Mouse (Mus musculus): ENCODE results near the gene Klhdc8a.

The Klhdc8a gene

GRCm38 (mm10) chr1:132317894-132318863 lies 19.8 kb downstream of the Klhdc8a start:
- DNase-seq (ENCODE audit: low spot score in 2 of 2): no peak

GRCm38 (mm10) chr1:132319242-132319641 lies 20.8 kb downstream of the Klhdc8a start:
- peak; percentile 85 to 89 for DNase-seq (ENCODE audit: low spot score in 2 of 2)

- DNase-seq (ENCODE audit: low spot score in 2 of 2): no peak
Observed at GRCm38 (mm10) chr1:132321821-132322580, 23.6 kb downstream of the Klhdc8a start.

GRCm38 (mm10) chr1:132322711-132323542 lies 24.5 kb downstream of the Klhdc8a start:
- no peak for DNase-seq (ENCODE audit: low spot score in 2 of 2)

- DNase-seq (ENCODE audit: low spot score in 2 of 2): no peak
Observed at GRCm38 (mm10) chr1:132326777-132327176, 28.4 kb downstream of the Klhdc8a start.

GRCm38 (mm10) chr1:132327477-132327876 lies 29.1 kb downstream of the Klhdc8a start:
- no peak for DNase-seq (ENCODE audit: low spot score in 2 of 2)

- DNase-seq (ENCODE audit: low spot score in 2 of 2): no peak
Observed at GRCm38 (mm10) chr1:132328565-132328964, 30.1 kb downstream of the Klhdc8a start.

- no peak for DNase-seq (ENCODE audit: low spot score in 2 of 2)
Observed at GRCm38 (mm10) chr1:132329656-132330055, 31.2 kb downstream of the Klhdc8a start.

GRCm38 (mm10) chr1:132330397-132330796 lies 32.0 kb downstream of the Klhdc8a start:
- DNase-seq (ENCODE audit: low spot score in 2 of 2): no peak

GRCm38 (mm10) chr1:132331283-132331682 lies 32.9 kb downstream of the Klhdc8a start:
- DNase-seq (ENCODE audit: low spot score in 2 of 2): no peak

- no peak for DNase-seq (ENCODE audit: low spot score in 2 of 2)
Observed at GRCm38 (mm10) chr1:132333201-132333600, 34.8 kb downstream of the Klhdc8a start.

- DNase-seq (ENCODE audit: low spot score in 2 of 2): peak in 1 of 2 experiments; percentile 48
Observed at GRCm38 (mm10) chr1:132333675-132334141, 35.3 kb downstream of the Klhdc8a start.

GRCm38 (mm10) chr1:132334178-132334801 lies 35.9 kb downstream of the Klhdc8a start:
- DNase-seq (ENCODE audit: low spot score in 2 of 2): no peak

- no peak for DNase-seq (ENCODE audit: low spot score in 2 of 2)
Observed at GRCm38 (mm10) chr1:132335378-132335965, 37.0 kb downstream of the Klhdc8a start.

- no peak for DNase-seq (ENCODE audit: low spot score in 2 of 2)
Observed at GRCm38 (mm10) chr1:132336921-132337320, 38.5 kb downstream of the Klhdc8a start.

GRCm38 (mm10) chr1:132338027-132338660 lies 39.7 kb downstream of the Klhdc8a start:
- no peak for DNase-seq (ENCODE audit: low spot score in 2 of 2)

- DNase-seq (ENCODE audit: low spot score in 2 of 2): peak in 1 of 2 experiments; percentile 54
Observed at GRCm38 (mm10) chr1:132341731-132342501, 43.5 kb downstream of the Klhdc8a start.

- no peak for DNase-seq (ENCODE audit: low spot score in 2 of 2)
Observed at GRCm38 (mm10) chr1:132342518-132342917, 44.1 kb downstream of the Klhdc8a start.

GRCm38 (mm10) chr1:132343191-132343590 lies 44.8 kb downstream of the Klhdc8a start:
- DNase-seq (ENCODE audit: low spot score in 2 of 2): no peak

Data from urinary bladder, postnatal 36 days (tissue).